Mouse (Mus musculus) embryonic facial prominence, embryonic 10.5 days (tissue): ENCODE data around the gene Uhrf2. TPM values are rescaled to one million over a fixed set of nuclear protein-coding genes. Genes with fewer than 3 reads are reported as not detected.

Source experiments
- DNase-seq: peaks from one replicate; pipeline ENCODE4 v3.0.0-alpha.2; 2017; ENCODE audit warnings: low spot score
- H3K27ac ChIP-seq: fragments of 300-500 bp; sonication (generic); replicated peaks from 2 replicates; pipeline ENCODE4 v1.5.1; 2016; ENCODE audit warnings: mild to moderate bottlenecking
- H3K27me3 ChIP-seq: fragments of 300-500 bp; sonication (generic); replicated peaks from 2 replicates; pipeline ENCODE4 v1.6.1; 2016; ENCODE audit warnings: low read depth, mild to moderate bottlenecking; ENCODE audit not compliant: poor library complexity, severe bottlenecking
- H3K36me3 ChIP-seq: fragments of 300-500 bp; sonication (generic); replicated peaks from 2 replicates; pipeline ENCODE4 v1.6.1; 2016; ENCODE audit warnings: mild to moderate bottlenecking, moderate library complexity
- H3K4me1 ChIP-seq: fragments of 300-500 bp; sonication (generic); 2 replicates; pipeline ENCODE4 v1.6.1; 2016
- H3K4me3 ChIP-seq: fragments of 300-500 bp; sonication (generic); 2 replicates; pipeline ENCODE4 v1.5.1; 2016; ENCODE audit warnings: mild to moderate bottlenecking, moderate library complexity
- H3K9me3 ChIP-seq: fragments of 300-500 bp; sonication (generic); 2 replicates; pipeline ENCODE4 v1.6.1; 2016; ENCODE audit warnings: mild to moderate bottlenecking
- WGBS: fragments of 180-500 bp; shearing (Covaris S2); methylation state at CpG from one replicate; pipeline ENCODE4 v1.1.7; 2016; 5-methylcytosine and 5-hydroxymethylcytosine counted together
- polyA plus RNA-seq: library from polyadenylated mRNA; unstranded; fragments of >200 nt; fragmentation: Nextera tagmentation; extraction: Ambion mirVana; gene quantifications from 2 replicates; pipeline ENCODE4 v1.2.1, GENCODE M21; 2016

The Uhrf2 gene
- polyA plus RNA-seq, 1 experiment from 2014 or later: 84.7 TPM

- WGBS: 91% methylated on average over 6 of the region's 6 CpGs
- H3K4me3 ChIP-seq: no peak overlapping the region
- no peaks in the 10 kb centered on the region for H3K27me3 ChIP-seq
- H3K4me1 ChIP-seq: peaks cover 2% of the 10 kb centered on the region; the same call in 1 of the 2 replicates
- H3K36me3 ChIP-seq: peaks cover 99% of the 10 kb centered on the region
- H3K9me3 ChIP-seq: no peaks in the 10 kb centered on the region
- DNase-seq: no peak
- H3K27ac ChIP-seq: no peak overlapping the region
These were observed 59.9 kb downstream of the Uhrf2 start for GRCm38 (mm10) chr19:30090163-30090562.

- Histone ChIP-seq H3K36me3 (peaks cover 100% of the 10 kb centered on the region), H3K27ac (no peak overlapping the region), H3K4me1 (peaks cover 16% of the 10 kb centered on the region; the same call in 1 of the 2 replicates), H3K4me3 (no peak overlapping the region), H3K9me3 (no peaks in the 10 kb centered on the region), H3K27me3 (no peaks in the 10 kb centered on the region)
- WGBS: 94% methylated on average over 12 of the region's 12 CpGs
- no peak for DNase-seq
These were observed 61.5 kb downstream of the Uhrf2 start for GRCm38 (mm10) chr19:30091644-30092295.

DNA sequence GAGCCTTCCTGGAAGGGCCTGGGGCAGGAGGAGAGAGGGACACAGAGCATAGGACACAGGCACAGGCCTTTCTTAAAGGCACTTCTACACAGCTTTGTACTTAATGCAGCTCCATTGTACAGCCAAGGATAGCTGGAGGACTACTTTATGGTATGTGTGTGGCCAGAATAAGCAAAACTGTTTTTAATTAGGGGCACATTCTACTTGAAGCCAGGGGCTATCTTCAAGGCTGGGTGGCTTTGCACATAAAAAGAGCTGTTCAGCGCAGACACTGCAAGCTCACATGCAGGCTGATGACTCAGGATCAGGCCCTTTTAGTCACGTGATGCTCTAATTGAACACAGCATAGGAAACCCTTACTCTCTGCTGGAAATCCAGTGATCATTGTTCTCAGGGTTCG, 65.9 kb downstream of the Uhrf2 start:
- peaks cover 20% of the 10 kb centered on the region; the same call in 1 of the 2 replicates for H3K4me1 ChIP-seq
- peaks cover 8% of the 10 kb centered on the region; the same call in 1 of the 2 replicates for H3K9me3 ChIP-seq
- DNase-seq: peak; percentile 57
- no peak overlapping the region for H3K4me3 ChIP-seq
- WGBS: 31% methylated on average over 3 of the region's 3 CpGs
- no peaks in the 10 kb centered on the region for H3K27me3 ChIP-seq
- peaks cover 100% of the 10 kb centered on the region for H3K36me3 ChIP-seq
- peak overlapping the region; percentile 55; the same call in 1 of the 2 replicates for H3K27ac ChIP-seq

- no peak overlapping the region for H3K4me3 ChIP-seq
- H3K9me3 ChIP-seq: peaks cover 8% of the 10 kb centered on the region; the same call in 1 of the 2 replicates
- H3K27ac ChIP-seq: 0 out of 2 replicates have a peak overlapping the region, but pooled peaks have one; percentile 55
- WGBS: 73% methylated on average over 4 of the region's 4 CpGs
- peaks cover 20% of the 10 kb centered on the region; the same call in 1 of the 2 replicates for H3K4me1 ChIP-seq
- H3K36me3 ChIP-seq: peaks cover 96% of the 10 kb centered on the region
- peak; percentile 26 for DNase-seq
- H3K27me3 ChIP-seq: no peaks in the 10 kb centered on the region
These were observed 66.7 kb downstream of the Uhrf2 start for GRCm38 (mm10) chr19:30097039-30097438.

- no peaks in the 10 kb centered on the region for H3K27me3 ChIP-seq
- H3K36me3 ChIP-seq: peaks cover 74% of the 10 kb centered on the region
- 93% methylated on average over 12 of the region's 12 CpGs for WGBS
These were observed 70.3 kb downstream of the Uhrf2 start for GRCm38 (mm10) chr19:30100571-30100970.

DNA sequence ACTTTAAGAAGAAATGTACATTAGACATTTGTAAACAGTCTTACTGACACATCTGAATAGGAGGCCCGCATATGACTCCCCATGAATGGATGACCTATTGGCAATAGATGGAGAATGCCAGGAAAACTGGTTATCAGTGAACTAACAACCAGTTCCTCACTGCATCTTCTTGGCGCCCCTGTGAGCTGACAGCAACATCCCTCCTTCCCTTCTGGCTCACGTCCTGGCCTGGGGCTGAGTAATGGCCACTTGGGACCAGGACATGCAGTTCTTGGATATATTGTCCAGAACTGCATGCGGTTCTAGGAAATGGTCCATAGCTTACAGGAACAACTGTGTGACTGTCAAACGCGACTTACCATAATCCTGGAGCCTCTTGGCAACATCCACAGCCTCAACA, 72.3 kb downstream of the Uhrf2 start:
- Histone ChIP-seq H3K4me1 (peaks cover 2% of the 10 kb centered on the region; the same call in 1 of the 2 replicates), H3K9me3 (peaks cover 8% of the 10 kb centered on the region; the same call in 1 of the 2 replicates), H3K36me3 (peaks cover 58% of the 10 kb centered on the region), H3K4me3 (no peak overlapping the region), H3K27me3 (no peaks in the 10 kb centered on the region), H3K27ac (no peak overlapping the region)
- 91% methylated on average over 6 of the region's 6 CpGs for WGBS
- no peak for DNase-seq

More at GRCm38 (mm10) chr19:30100571-30100970, 70.3 kb downstream of the Uhrf2 start:
- no peak for DNase-seq
- Histone ChIP-seq H3K27ac (no peak overlapping the region), H3K4me3 (no peak overlapping the region), H3K4me1 (peaks cover 14% of the 10 kb centered on the region; the same call in 1 of the 2 replicates), H3K9me3 (peaks cover 8% of the 10 kb centered on the region; the same call in 1 of the 2 replicates)

- H3K27ac ChIP-seq: no peak overlapping the region
- no peak for DNase-seq
- WGBS: 88% methylated on average over 6 of the region's 6 CpGs
- peaks cover 32% of the 10 kb centered on the region for H3K36me3 ChIP-seq
- peaks cover 3% of the 10 kb centered on the region; the same call in 1 of the 2 replicates for H3K4me1 ChIP-seq
- H3K27me3 ChIP-seq: no peaks in the 10 kb centered on the region
- H3K9me3 ChIP-seq: no peaks in the 10 kb centered on the region; the same call in 1 of the 2 replicates
- H3K4me3 ChIP-seq: no peak overlapping the region
These were observed 74.9 kb downstream of the Uhrf2 start for GRCm38 (mm10) chr19:30105045-30105842.

DNA sequence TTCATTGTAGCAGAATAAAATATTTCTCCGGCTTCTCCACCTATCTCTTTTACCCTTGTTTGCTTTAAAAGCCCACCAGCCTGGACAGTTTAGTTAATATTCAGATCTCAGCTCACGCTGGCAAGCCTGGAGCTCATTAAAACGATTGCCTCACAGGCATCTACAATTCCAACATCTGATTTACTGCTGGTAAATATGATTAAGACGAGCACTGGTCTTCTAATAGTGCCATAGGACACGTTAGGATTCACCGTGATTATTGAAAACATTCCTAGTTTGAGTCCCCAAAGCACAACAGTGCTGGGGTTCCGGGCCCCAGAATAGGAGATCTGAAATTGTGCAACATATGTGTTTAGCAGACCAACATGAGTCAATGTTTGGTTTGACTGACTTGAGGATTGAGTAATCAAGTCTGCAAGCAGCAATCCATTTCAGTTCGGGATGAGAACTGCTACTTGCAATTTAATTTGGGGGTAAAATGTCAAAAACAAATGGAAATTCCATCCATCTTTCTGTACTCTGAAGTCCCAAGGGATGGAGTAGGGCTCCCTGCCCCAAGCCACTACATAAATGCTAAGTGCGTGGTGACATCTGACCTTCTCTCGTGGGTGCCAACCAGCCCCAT, 77.0 kb downstream of the Uhrf2 start:
- WGBS: 62% methylated on average over 10 of the region's 10 CpGs
- H3K27ac ChIP-seq: no peak overlapping the region
- H3K4me1 ChIP-seq: peaks cover 3% of the 10 kb centered on the region; the same call in 1 of the 2 replicates
- no peaks in the 10 kb centered on the region for H3K27me3 ChIP-seq
- peaks cover 19% of the 10 kb centered on the region for H3K36me3 ChIP-seq
- H3K9me3 ChIP-seq: no peaks in the 10 kb centered on the region
- H3K4me3 ChIP-seq: no peak overlapping the region
- no peak for DNase-seq

- no peak for DNase-seq
- Histone ChIP-seq H3K27me3 (no peaks in the 10 kb centered on the region), H3K36me3 (peaks cover 15% of the 10 kb centered on the region), H3K4me3 (no peak overlapping the region), H3K27ac (no peak overlapping the region), H3K9me3 (no peaks in the 10 kb centered on the region), H3K4me1 (peaks cover 9% of the 10 kb centered on the region; the same call in 1 of the 2 replicates)
These were observed 78.3 kb downstream of the Uhrf2 start for GRCm38 (mm10) chr19:30108616-30109015.

- Histone ChIP-seq H3K36me3 (peaks cover 12% of the 10 kb centered on the region), H3K4me1 (peaks cover 12% of the 10 kb centered on the region; the same call in 1 of the 2 replicates), H3K27me3 (no peaks in the 10 kb centered on the region), H3K9me3 (no peaks in the 10 kb centered on the region), H3K4me3 (no peak overlapping the region), H3K27ac (no peak overlapping the region)
- 79% methylated on average over 6 of the region's 6 CpGs for WGBS
- no peak for DNase-seq
These were observed 78.8 kb downstream of the Uhrf2 start for GRCm38 (mm10) chr19:30109122-30109521.

DNA sequence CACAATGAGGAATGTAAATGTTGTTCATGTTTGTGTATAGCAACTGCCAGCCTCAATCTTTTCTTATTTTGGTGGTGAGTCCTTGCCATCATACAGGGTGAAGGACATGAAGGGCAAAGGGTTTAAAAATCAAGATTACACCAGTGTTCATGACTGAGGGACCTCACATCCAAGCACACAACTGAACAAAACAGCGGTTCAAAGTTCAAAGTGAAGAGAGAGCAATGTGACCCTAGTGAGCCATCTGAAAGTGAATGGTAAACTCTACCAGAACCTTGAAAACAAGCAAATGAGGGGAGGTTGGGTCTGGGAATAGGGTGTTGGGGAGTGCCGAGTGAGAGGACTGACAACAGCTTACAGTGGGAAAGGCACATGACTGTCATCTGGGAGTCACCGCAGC, 81.1 kb downstream of the Uhrf2 start:
- WGBS: 92% methylated on average over 3 of the region's 3 CpGs
- DNase-seq: no peak
- H3K4me3 ChIP-seq: no peak overlapping the region
- peaks cover 23% of the 10 kb centered on the region for H3K4me1 ChIP-seq
- no peaks in the 10 kb centered on the region for H3K9me3 ChIP-seq
- H3K27ac ChIP-seq: no peak overlapping the region
- no peaks in the 10 kb centered on the region for H3K27me3 ChIP-seq
- H3K36me3 ChIP-seq: peaks cover 8% of the 10 kb centered on the region

DNA sequence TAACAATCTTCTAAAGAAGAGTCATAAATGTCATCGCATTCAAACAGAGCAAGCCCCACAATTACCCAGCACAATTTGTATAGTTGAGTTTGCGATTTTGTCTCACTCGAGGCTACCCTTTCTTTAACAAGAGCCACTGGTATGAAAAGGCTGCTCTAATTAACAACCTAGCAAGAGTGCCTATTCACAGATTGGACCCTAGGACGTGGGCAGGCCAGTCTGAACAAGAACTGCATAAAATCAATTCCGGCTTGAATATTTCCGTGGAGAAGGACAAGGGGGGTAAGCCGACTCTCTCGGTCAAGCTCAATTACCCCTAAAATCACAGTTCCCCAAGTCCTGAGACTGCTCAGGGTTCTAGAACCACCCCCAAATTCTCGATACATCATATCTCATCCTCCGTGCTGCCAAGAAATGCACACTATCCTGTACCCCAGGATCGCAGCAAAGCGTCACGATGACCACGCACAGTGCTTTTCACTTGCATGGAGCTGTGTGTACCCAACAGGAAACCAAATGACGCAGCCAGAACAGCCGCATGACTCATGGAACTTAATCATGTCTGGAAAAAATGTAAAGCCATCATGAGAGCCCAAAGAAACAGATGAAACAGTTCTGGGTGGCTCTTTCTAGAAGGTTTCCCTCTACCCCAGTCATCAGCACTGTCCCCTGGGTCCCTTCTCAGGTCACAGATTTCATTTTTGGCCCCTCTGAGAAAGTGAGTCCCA, 82.8 kb downstream of the Uhrf2 start:
- Histone ChIP-seq H3K36me3 (peaks cover 7% of the 10 kb centered on the region), H3K27me3 (no peaks in the 10 kb centered on the region), H3K27ac (no peak overlapping the region), H3K4me1 (peaks cover 34% of the 10 kb centered on the region), H3K4me3 (no peak overlapping the region), H3K9me3 (no peaks in the 10 kb centered on the region)
- WGBS: 86% methylated on average over 16 of the region's 16 CpGs
- DNase-seq: no peak
